Mouse (Mus musculus): ENCODE results near the gene Vat1l.

DNA sequence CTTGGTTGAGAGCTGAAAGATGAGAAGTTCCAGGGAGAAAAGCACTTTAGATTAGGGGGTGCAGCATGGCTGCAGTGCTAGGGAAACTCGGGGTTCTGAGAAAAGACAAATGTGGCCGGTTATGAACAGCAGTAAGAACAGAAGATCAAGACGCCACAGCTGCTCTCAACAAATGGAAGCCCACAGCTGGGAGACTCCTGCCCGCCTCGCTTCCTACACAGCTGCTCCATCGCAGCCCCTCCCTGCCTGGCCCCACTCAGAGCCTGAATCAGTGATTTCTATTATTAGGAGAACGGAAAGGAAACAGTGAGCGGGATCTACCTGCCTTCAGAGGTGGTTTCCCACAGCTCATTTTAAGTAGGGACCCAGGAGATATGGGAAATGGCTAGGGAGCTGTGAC is 69.1 kb downstream of the Vat1l start:
- TF ChIP-seq ZC3H11A (IDR thresholded peaks at IDR 0.05; ENCODE audit: borderline replicate concordance, low read depth, low read length) = no peak
- TF ChIP-seq ZNF384 (IDR thresholded peaks at IDR 0.05; ENCODE audit: low read depth, low read length) = no peak
- TF ChIP-seq MAFK (IDR thresholded peaks at IDR 0.05; ENCODE audit: insufficient read depth, low read depth, low read length) = no peak
- no peak for TF ChIP-seq HCFC1 (IDR thresholded peaks at IDR 0.05; ENCODE audit: borderline replicate concordance, insufficient read depth, low read length)
